Mouse (Mus musculus) kidney, postnatal 14 days (tissue): ENCODE measurements around the gene Smg7.

Experiments
- DNase-seq: peaks from one replicate; pipeline ENCODE4 v3.0.0; 2022; ENCODE audit warnings: mixed read lengths

Gene Smg7

GRCm38 (mm10) chr1:152804907-152805306, 97.5 kb downstream of the Smg7 start:
- no peak for DNase-seq

GRCm38 (mm10) chr1:152800633-152801176, 101.7 kb downstream of the Smg7 start:
- DNase-seq, result no peak

DNA sequence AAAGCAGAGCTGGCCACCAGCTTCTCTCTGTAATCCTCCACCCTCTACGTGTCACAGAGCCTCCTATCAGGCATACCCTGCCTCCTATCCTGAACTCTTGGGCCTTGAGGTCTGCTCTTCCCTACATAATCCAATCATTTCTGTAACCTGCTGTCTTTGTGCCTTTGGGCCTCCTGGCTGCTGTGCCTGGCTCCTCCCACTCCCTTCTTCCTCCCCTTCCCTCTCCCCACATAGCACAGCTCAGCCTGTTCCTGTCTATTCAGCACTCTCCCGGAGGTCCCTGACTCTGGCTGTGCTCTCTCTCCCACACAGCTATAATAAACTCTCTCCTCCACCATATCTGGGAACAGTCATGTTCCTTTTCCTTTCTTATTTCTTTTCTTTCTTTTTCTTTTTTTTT, 102.5 kb downstream of the Smg7 start, which contains the start of gene Ncf2:
Gene Ncf2 (plus strand): TSS at position 298 of the 400 bp plus-strand sequence.
- peak; percentile 55 for DNase-seq

DNA sequence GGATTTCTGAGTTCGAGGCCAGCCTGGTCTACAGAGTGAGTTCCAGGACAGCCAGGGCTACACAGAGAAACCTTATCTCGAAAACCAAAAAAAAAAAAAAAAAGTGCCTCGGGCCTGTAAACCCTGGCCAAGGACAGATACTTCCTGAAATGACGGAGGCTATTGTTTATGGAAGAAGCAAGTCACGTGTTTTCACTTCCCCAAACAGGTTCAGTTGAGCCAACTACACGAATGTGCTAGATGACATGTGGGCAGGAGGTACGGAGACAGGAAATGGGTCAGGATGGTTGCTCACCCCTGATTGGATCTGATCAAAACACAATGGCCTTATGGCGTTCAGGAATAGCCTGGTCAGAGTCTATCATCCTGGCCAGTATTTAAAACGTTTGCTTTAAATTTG, 104.3 kb downstream of the Smg7 start:
- DNase-seq, result no peak

DNA sequence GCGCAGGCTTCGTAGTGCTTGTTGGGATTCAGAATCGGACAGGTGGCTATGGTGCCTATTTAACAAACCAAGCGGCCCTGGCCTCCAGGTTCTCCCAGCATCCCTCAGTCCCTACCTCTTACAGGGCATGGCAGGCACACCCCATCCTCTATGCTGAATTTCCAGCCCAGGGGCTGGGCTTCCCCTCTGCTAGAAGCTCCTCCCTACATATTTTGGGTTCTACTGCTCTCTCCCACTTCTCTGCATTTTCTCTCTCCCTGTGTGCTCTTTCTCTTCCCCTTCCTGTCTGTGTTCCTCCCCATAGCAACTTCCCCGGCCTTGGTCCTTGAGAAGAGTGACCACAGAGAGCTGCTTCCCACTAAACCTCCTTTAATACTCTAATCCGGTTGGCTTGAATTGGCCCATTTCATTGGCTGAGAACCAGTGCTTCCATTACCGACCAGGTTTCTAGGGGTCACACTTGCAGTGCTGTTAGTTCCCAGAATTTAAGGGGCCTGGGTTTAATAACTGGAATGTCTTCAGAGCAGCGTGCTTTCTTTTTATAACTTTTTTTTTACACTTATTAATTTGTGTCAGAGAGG, 105.7 kb downstream of the Smg7 start:
- no peak for DNase-seq

- DNase-seq, result no peak
These were observed 106.7 kb downstream of the Smg7 start for GRCm38 (mm10) chr1:152795688-152796255.

GRCm38 (mm10) chr1:152793495-152794130, 108.8 kb downstream of the Smg7 start:
- DNase-seq, result no peak

- no peak for DNase-seq
These were observed 109.5 kb downstream of the Smg7 start for GRCm38 (mm10) chr1:152792736-152793494.

- no peak for DNase-seq
These were observed 111.2 kb downstream of the Smg7 start for GRCm38 (mm10) chr1:152791269-152791668.

DNA sequence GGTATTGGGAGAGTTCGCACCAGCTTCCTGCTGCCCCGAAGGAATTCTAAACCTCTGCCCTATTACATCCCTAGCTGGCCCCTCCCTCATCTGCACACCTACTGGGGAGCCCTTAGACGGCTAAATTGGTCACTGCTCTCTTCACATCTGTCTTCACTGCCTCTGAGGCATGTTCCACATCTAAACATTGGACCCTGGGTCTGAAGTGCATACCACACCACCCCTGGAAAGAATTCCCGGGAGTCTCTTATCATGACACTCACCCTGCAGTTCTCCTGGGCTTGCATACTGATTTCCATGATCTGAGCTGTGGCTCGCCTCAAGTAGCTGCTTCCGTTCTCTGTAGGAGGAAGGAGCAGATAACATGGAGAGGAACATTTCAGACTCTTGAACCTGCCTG, 111.6 kb downstream of the Smg7 start:
- DNase-seq, result no peak

GRCm38 (mm10) chr1:152790254-152790653, 112.2 kb downstream of the Smg7 start:
- peak; percentile 66 for DNase-seq

DNA sequence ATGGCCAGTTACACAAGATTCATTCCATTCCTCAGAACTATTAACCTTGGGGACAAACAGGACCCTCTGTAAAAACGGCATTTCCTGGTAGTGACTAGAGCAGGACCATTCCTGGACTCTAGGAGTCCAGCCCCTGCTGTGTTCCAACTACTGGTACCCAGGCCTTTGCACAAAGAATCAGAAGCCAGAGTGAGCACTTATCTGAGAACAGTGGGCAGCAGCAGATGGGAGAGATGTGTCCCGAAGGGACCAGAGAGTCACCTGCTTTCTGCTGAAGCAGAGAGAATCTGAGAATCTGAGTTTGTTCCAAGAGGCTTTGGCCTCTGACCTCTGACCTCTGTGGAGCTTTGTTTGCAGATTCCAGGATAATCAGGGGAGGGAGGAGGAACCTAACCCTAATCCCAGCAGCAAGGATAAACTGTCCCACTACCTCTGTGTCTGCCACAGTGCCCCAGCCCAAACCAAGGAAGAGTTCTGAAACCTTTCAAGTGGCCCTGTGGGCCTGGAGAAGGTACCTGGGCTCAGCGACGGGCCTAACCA, 114.3 kb downstream of the Smg7 start:
- no peak for DNase-seq
